Mouse (Mus musculus) ES-Bruce4 (cell line): ENCODE measurements around the gene Spata13.

Source experiments
- CTCF ChIP-seq: IDR thresholded peaks from one replicate; pipeline ENCODE4 v1.8.1; 2011; ENCODE audit warnings: low read depth, low read length
- POLR2A ChIP-seq: IDR thresholded peaks from one replicate; pipeline ENCODE4 v1.8.1; 2011; ENCODE audit warnings: low read length; ENCODE audit not compliant: insufficient read depth

- TF ChIP-seq CTCF (no peak), POLR2A (no peak)
These were observed 99.0 kb downstream of the Spata13 start for GRCm38 (mm10) chr14:60732787-60733186.
